Mouse (Mus musculus) left cerebral cortex, postnatal 14 days (tissue): Measurements from ENCODE around the gene Kmt5c. TPM values are rescaled to one million over a fixed set of nuclear protein-coding genes. Genes with fewer than 3 reads are reported as not detected.

Source experiments
- DNase-seq, 2 experiments: peaks; one replicate each; pipeline ENCODE4 v3.0.0; 2021 to 2022; ENCODE audit warnings: low spot score in 2 of 2, mixed read lengths in 1 of 2
- intact Hi-C: fragments of 180-260 bp; cut with DNase I; formaldehyde crosslinking; loops from one replicate; pipeline ENCODE4 v1.15.1; 2025
- total RNA-seq, 2 experiments: library from RNA; stranded (reverse); gene quantifications; 2 replicates each; pipeline ENCODE4 v1.2.3; 2021

Kmt5c gene
- total RNA-seq, 2 experiments from 2014 or later, result 37.1 to 43.3 TPM

DNA sequence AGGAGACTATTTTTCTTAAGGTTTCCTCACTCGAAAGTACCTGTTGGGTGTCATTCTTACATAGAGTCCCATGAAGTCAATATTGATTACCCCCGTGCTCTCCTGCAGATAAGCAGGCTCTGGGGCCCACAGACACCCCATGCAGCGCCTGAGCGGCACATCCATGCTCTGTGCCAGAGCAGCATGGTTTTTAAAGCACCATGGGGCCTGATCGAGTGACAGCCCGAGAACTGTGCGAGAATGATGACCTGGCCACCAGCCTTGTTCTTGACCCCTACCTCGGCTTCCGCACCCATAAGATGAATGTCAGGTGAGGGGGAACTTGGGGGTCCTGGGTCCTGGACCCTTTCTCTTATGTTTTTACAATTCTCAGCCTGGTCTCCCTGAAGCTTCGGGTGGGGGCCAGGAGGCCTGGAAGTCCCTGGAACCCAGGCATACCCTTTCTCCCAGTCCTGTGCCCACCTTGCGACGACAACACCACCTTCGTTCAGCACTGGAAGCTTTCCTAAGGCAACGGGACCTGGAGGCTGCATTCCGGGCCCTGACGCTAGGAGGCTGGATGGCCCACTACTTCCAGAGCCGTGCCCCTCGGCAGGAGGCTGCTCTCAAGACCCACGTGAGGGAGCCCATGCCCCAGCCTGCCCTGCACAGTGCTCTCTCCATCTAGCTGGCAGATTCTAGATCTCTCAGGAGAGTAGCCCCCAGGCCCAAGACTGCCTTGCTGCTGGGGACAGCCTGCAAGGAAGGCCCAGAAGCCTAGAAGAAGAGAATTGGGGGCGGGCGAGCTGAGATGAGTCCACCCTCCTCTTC lies 2.0 kb downstream of the Kmt5c start:
- intact Hi-C loops, result loop anchor here (5.0 kb wide), 1 partner anchor 50 kb away; the partner anchor contains the start of gene Rpl28
- no peak for DNase-seq

DNA sequence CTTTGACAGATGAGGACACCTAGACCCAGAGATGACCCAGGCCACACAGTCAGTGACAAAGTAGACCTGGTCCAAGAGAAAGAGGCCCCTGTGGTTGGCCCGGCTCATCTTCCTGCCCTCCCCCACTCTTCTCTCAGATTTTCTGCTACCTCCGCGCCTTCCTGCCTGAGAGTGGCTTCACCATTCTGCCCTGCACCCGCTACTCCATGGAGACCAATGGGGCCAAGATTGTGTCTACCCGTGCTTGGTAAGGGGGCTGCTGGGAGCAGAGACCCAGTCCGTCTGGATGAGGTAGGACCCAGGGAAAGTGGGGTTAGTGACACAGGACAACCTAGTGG lies 2.5 kb downstream of the Kmt5c start:
- no peak for DNase-seq
- intact Hi-C loops, result loop anchor here (5.0 kb wide), 1 partner anchor 50 kb away; the partner anchor contains the start of gene Rpl28

DNA sequence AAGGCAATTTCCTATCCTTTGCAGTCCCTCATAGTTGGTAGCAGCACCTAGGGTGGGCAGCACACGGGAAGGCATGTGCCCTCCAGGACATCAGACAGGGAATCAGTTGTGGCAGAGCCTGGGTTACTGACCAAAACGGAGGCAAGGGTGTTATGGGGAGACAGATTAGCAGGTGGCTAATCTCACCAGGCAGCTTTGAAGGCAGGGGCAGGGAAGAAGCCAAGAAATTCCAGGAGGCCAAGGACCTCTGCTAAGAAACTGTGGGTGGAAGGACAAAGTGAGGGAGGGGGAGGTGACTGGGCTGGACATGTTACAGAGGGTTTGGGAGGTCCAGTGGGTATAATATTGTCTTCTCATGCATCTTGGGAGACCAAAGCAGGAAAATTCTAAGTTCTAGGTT lies 3.4 kb downstream of the Kmt5c start:
- intact Hi-C loops, result loop anchor here (5.0 kb wide), 1 partner anchor 49 kb away; the partner anchor contains the start of gene Rpl28
- DNase-seq, result no peak

DNA sequence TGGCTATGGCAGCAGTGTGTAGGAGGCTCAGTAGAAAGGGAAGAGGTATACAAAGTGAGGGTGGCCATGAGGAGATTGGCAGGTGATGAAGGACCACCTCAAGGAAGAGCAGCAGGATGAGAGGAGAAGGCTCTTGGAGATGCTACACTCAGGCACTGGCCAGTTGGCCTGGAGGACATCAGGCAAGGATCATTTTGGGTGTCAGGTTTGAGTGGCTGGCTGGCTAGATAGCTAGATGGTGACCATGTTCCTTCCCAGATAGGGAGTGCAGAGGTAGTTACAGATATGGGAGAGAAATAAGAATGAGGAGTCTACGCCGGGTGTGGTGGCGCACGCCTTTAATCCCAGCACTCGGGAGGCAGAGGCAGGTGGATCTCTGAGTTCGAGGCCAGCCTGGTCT lies 5.0 kb downstream of the Kmt5c start:
- intact Hi-C loops, result loop anchor here (5.0 kb wide), 1 partner anchor 47 kb away; the partner anchor contains the start of gene Rpl28

DNA sequence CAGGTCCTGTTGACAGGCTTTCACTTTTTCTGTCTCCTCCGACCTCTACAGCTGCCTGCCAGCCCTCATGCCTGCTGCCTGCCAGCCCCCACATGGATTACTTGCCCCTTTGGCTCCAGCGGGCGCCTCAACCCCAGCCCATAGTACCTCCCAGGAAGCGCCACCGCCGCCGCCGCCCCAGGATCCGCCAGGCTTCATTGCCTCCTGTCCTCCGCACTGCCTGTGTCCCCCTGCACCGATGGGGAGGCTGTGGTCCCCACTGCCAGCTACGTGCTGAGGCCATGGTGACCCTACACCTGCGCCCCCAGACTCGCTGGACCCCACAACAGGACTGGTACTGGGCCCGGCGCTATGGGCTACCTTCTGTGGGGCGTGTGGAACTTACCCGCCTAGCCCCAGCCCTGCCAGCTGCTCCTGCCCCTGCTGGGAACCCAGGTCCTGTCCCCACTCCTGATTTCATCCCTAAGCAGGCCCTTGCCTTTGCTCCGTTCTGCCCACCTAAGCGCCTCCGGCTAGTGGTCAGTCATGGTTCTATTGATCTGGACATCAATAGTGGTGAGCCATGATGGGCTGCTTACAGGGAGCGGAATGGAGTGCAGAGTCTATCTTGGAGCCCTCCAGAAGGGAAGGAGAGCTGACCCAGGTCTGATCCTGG lies 6.5 kb downstream of the Kmt5c start:
- intact Hi-C loops, result no loop called here
- no peak for DNase-seq

More for the DNA sequence above, 5.0 kb downstream of the Kmt5c start:
- DNase-seq, result no peak

DNA sequence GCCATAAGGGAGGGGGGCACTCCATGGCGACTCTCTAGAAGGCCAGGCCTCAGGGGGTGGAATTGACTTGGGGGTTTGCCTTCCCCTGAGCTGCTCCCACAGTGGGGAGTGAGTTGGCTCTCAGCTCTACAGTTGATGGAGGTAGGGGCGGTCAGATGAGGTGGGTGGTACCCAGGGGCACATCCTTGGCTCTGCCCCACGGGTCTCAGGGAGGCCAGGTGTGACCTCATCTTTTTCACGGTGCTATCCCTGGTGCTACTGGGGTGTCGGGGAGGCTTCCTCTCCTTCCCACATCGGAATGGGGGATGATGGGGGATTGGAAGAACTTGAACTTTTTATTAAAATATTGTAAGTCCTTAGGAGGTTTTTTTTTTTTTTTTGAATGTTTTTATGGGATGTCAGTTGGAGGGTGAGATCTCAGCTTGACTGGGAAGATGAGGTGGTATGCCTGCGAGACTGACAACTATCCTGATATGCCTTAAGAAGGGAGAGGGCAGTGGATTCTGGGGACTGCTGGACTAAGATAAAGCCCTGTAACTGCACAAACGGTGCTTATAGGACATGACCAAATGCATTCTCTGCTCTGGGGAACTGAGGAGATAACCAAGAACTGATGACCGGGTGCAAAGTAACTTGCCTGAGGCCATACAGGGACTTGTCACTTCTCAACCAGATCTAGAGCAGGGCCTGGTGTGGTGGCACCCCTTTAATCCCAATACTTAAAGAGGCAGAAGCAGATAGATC lies 7.4 kb downstream of the Kmt5c start:
- DNase-seq, result no peak
- intact Hi-C loops, result no loop called here

DNA sequence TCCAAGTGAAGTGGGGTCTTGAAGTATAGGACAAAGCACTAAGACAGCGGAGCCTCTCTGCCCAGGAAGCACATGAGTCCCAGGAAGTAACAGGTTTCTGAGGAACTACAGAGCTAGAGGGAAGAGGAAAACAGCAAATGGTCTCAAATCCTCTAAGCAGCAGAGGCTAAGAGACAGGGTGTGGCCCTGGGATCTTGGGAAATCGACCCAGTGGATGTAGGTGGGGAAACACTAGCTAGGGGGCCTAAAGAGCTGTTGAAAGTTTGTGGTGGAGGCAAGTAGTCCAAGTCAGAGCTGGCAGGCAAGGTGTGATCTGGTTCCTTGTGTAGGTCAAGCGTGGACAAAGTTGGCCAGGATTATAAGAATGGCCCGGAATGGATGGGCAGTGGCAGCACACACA lies 8.4 kb downstream of the Kmt5c start:
- intact Hi-C loops, result no loop called here
- no peak for DNase-seq

DNA sequence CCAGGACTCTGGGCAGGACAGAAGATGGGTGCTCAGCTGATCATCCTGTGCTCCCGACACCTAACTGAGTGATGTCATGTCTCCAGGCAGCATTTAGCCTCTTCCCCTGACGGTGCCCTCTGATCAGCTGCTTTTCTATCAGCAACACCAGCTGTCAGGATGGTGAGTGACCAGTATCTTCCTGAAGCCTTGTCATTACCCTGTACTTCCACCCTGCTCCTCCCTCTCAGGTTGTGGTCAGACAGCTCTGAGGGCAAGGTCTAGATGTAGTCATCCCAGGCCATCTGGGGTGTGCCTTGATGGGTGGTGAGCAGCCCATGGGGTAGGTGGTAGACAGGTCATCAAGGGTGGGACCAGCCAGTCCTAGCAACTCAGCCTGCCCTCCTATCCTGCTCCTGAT lies 9.3 kb downstream of the Kmt5c start:
- intact Hi-C loops, result no loop called here
- no peak for DNase-seq

DNA sequence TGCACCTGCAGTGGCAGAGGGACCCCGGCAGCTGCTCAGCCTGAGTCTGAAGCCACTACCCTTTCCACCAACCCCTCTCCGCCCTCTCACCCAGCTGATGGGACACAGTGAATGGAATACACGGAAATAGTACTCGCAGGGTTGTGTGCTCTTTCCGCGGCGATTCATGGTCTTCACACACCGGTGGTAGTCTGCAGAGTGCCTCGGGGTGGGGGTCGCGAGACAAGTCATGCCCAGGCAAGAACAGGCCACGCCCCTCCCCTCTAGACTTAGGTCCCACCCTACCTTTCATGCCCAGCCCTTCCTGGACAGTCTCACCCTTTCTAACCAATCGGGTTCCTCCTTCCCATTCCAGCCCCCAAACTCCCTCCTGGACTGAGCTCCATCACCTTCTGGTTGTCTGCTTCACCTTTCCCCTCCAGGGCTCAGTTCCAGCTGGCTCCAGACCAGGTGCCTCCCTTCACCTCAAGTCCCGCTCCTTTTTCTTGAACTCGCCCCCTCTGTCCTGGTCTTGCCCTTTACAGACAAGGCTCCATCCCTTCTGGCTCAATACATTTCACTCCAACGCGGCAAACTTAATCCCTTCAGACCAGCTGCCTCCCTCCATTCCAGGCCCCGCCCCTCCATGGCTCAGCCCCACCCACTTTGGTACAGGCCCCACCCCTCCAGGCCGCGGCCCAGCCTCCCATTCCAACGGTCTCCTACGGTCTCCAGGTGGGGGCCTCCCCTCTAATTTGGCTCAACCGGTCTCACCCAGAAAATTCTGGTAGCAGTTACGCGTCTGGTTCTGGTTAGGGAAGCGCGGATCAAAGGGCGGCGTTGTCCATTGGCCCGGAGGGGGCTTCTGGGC lies 12.3 kb downstream of the Kmt5c start:
- no peak for DNase-seq
- intact Hi-C loops, result no loop called here

DNA sequence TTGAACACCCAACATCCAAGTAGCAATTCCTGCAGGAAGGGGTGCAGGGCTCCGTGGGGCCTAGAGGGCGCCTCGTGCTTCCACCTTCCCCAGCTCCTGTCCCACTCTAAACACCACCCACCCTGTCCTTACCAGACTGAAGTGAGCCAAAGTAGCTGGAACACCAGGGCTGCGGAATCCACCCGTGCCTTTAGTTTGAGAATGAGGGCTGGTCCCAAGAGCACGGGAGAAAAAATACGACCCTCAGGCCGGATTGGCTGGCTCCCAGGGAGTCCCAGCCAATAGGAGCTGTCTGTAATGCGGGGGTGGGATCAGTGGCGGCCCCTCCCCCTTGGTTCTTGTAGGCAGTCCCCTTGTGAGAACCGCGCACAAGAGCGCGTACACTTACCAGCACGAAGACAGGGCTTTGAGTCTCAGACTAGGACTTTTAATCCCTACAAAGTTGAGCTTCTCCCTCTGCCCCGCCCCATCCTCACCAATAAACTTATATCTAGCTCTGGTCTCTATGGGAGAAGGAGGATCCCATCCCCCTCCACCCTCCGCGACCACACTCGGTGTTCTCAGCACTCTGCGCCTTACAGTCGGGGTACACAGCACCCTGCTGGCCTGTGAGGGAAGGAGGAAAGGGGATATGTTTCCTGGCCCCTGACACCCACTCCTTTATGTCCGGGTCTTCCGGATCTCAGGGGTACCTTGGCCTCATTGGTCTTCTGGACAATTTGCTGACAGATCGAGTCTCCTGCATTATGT lies 13.1 kb downstream of the Kmt5c start, which contains the start of gene Cox6b2:
Cox6b2 (minus strand) TSS at position 274 of the 750 bp plus-strand sequence.
- intact Hi-C loops, result no loop called here
- peak; percentile 74 to 87 for DNase-seq

DNA sequence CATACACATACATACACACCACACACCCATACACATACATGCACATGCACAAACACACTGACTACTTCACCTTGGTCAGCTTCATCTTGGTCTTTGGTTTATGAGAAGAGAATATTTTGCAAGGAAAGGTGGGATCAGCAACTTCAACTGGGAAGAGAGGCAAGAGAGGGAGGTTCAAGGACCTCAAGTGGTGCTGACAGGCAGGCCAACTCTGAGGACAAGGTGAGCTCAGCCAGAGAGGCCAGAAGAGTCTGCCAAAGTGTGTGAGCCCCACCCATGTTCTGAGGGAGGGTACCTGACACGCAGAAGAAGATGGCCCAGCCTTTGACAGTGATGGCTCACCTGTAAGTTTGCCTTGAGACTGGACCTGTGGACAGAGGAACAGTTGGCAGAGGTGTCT lies 19.8 kb downstream of the Kmt5c start:
- no peak for DNase-seq
- intact Hi-C loops, result no loop called here

DNA sequence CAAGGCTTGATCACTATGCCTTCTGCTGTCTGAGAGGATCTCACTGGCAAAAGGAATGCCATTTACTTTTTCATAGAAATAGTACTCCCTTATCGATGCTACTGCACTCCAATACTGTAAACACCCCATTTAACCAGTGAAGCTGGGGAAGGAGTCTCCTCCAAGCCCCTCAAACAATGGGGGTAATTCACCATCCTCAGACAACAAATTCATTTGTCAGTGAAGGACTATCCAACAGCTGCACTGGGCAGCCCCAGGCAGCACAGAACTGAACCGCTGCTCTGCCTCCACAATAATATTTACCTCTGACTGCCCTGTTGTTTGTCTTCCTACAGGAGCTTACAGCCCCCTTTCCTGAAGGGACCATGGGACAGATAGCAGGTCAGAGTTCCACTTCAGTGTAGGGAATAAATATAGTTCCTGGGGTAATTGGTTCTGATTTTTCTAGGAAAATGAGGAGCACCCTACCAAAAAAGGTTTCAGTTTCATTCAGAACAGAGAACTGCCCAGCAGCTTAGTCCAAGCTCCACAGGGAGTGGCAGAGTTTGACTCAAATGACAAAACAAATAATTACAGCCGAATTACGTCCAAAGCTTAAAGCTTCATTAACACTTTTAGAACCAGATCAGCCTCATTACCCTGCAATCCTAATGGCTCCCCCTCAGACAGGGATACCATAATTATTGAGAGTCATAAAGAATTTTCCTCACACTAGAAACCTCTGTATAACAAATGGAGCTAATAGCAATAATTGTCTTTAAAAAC lies 25.2 kb downstream of the Kmt5c start:
- intact Hi-C loops, result no loop called here
- no peak for DNase-seq

DNA sequence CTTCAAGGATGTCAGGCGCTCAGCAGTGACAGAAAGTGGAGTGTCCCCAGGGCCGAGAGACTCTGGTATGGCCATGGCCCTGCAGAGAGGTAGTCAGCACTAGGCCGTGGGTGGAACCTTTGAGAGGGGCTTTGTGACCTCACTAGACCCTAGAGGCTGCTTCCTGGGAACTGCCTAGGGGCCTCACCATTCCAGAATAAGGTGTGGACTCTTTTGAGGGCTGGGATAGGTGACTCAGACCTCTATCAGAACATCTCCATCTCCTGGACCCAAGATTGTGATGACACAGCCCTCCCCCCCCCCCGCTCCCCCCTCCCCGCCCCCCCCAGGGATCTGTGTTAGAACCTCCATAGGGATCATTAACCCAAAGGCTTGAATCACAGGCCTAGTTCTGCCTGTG lies 31.3 kb downstream of the Kmt5c start, which contains the start of gene Fam71e2:
Fam71e2 (minus strand) TSS at position 101 of the 400 bp plus-strand sequence.
- intact Hi-C loops, result no loop called here
- no peak for DNase-seq

DNA sequence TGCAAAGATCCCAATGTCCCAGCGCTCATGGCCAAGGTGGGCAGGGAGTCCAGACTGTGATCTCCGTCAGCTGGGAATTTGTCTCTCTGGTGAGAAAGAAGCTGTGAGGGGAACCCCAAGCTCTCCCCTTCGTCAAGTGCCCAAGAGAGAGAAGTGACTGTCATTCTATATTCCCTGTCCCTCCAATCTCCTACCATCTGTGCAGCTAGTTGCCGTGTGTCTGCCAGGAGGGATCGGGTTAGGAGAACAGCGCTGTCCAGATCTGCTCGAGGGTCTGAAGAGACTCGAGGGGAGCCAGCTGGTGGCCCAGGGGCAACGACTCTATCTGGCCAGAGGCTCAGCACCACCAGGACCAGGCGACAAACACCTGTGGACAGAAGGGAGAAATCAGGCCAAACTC lies 36.2 kb downstream of the Kmt5c start:
- intact Hi-C loops, result no loop called here
- DNase-seq, result no peak

DNA sequence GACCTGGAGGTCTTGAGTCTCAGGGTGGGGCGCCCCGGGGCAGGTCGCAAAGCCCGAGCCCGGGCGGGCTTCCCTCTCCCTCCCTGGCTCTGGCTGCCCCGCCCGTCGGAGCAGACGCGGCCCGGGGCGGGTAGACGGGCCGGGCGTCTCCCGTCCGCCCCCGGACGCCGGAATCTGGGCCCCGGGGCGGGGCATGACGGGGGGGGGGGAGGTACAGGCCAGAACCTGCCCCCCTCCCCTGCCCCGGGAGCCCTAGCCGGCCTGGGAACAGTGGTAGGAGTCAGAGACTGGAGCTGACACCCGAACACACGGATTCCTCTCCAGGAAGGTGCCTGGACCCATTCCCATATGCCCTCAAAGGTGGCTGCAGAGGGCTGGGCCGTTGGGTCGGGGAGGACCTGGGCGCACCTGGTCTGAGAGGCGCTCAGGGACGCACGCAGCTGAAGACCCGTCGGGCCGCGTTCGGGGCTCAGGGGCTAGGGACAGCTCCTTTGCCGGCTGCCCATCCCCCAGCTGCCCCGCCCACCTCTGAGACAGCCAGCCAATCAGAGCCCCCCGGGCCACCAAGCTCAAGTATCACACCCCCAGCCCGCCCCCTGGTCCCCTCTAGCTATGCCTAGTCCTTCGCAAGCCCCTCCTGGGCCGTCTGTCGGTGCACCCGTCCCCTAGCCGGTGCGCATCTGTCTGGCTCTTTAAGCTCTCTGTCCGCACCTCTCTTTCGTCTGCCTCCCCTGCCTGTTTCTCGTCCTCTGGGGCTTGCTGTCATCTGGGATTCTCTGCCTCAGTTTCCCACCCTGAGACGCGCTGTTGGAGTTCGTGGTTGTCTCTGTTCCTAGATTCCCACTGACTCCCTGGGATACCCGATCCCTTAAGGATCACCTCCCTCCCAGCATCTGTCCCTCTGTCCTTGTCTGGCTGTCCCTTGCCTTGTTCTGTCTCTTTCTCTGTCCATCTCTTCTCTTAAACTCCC lies 37.2 kb downstream of the Kmt5c start:
- peak in 1 of 2 experiments; percentile 29 for DNase-seq
- intact Hi-C loops, result no loop called here

DNA sequence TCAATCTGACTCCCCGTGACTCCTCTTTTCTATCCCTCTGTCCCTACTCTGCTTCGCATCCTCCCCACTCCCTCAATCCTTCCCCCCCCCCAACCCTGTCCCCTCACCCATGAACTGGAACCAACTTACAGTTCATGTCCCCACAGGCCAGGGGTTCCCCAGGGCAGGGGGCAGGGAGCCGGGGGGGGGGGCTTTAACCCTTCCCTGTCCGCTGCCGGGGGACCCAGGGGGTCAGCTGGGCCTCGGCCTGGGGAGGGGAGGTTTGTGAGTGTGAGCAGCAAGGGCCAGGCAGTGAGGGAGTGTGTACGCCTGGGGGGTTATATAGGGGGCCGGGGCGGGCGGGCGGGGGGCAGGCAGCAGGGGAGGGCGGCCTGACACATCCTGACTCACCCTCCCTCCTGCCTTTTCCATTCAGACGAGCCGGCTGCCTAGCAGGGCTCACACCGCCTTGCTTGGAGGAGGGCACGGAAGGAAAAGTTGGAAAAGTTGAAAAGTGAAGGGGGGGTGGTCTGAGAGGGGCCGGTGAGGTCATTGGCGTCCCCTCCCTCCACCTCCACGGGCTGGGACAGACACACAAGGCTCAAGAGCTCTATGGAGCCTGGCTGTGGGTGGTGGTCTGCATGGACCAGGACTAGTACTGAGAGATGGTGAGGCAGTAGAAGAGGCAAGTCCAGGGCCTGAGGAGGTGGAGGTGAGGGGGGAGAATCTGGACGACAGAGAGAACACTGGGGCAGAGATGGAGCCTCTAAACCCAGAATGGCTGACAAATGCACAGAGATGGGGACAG lies 38.1 kb downstream of the Kmt5c start:
- intact Hi-C loops, result no loop called here

More for the DNA sequence above, 38.1 kb downstream of the Kmt5c start:
- DNase-seq, result no peak
